Mouse (Mus musculus): ENCODE measurements around the gene Lrrc19. TPM values are rescaled to one million over a fixed set of nuclear protein-coding genes. Genes with fewer than 3 reads are reported as not detected.

Gene Lrrc19
- polyA plus RNA-seq, 1 experiment = not detected

GRCm38 (mm10) chr4:94602496-94603030 is 47.4 kb downstream of the Lrrc19 start:
- no peak for TF ChIP-seq GATA1 (IDR thresholded peaks at IDR 0.05; ENCODE audit: low read length)

GRCm38 (mm10) chr4:94601395-94601794 is 48.5 kb downstream of the Lrrc19 start:
- no peak for TF ChIP-seq GATA1 (IDR thresholded peaks at IDR 0.05; ENCODE audit: low read length)

GRCm38 (mm10) chr4:94592709-94593108 is 57.2 kb downstream of the Lrrc19 start:
- TF ChIP-seq GATA1 (IDR thresholded peaks at IDR 0.05; ENCODE audit: low read length) = no peak

- no peak for TF ChIP-seq GATA1 (IDR thresholded peaks at IDR 0.05; ENCODE audit: low read length)
These were observed 58.1 kb downstream of the Lrrc19 start for GRCm38 (mm10) chr4:94591765-94592381.

Other genes starting within 250 kb of the Lrrc19 start
- gene Gm10306, start 93.6 kb downstream of the Lrrc19 start, polyA plus RNA-seq (2012) = not detected in 2 replicates
- 3.9 and 5.4 TPM in 2 replicates for gene Caap1, start 93.3 kb downstream of the Lrrc19 start, polyA plus RNA-seq (2012)
- 90.5 and 119 TPM in 2 replicates for gene Plaa, start 46.9 kb downstream of the Lrrc19 start, polyA plus RNA-seq (2012)
- 0.90 and 0.99 TPM in 2 replicates for gene Ift74, start 35.7 kb downstream of the Lrrc19 start, polyA plus RNA-seq (2012)
- not detected in 2 replicates for gene Tek, start 89.1 kb upstream of the Lrrc19 start, polyA plus RNA-seq (2012)